Mouse (Mus musculus) heart, postnatal 4 days (tissue): Measurements from ENCODE around the gene 2310039H08Rik. TPM values are rescaled to one million over a fixed set of nuclear protein-coding genes. Genes with fewer than 3 reads are reported as not detected.
A peak's percentile ranks its signal among the peaks of the same experiment; 100 is the strongest.
"Not testable (repeated sequence)": the region's sequence is repeated elsewhere in the genome, so short reads cannot be mapped to it uniquely, and the experiment has no call there.

Experiments
- DNase-seq: peaks from one replicate; pipeline ENCODE4 v3.0.0; 2021
- total RNA-seq, 2 experiments: library from RNA; stranded (reverse); gene quantifications; 2 replicates each; pipeline ENCODE4 v1.2.3; 2021

Gene 2310039H08Rik
- total RNA-seq, 2 experiments from 2014 or later: 28.6 to 29.9 TPM

DNA sequence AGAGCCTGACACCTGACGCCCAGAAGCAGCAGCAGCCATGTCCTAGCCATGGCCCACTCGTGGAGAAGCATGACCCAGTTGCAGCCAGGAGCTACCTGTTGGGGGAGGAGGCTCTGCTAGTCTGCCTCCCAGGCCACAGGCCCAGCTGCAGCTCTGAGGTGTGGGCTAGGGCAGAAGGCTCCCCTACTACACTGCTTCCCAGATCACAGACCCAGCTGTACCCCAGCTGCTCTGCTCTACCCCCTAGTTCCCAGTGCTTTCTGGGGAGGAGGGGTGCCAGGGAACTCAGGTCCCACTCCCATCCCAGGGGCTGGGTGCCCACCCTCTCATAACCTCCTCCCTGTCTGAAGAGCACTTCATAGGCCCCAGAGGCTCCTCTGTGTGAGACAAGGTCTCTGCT lies 8.9 kb upstream of the 2310039H08Rik start, which contains the start of gene Ptcra:
Gene Ptcra, minus strand, starts transcription at position 169 of the 400 bp plus-strand sequence.
- DNase-seq: no peak

DNA sequence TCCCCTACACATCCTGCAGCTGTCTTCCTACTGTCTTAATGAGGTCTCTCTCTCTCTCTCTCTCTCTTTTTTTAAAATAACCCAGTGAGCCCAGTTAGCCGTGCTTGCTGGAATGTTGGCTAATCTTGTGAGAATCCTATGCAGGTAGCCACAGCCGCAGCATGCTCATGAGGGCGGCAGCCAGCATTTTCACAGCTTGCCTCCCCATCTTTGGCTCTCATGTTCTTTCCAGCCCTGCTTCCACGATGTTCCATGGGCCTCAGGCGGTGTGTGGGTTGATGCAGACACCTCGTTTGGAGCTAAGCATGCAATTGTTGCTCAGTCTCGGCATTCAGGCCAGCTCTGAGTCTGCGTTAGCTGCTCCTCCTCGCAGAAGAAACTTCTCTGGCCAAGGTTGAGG lies 7.5 kb upstream of the 2310039H08Rik start:
- not testable (repeated sequence) for DNase-seq

DNA sequence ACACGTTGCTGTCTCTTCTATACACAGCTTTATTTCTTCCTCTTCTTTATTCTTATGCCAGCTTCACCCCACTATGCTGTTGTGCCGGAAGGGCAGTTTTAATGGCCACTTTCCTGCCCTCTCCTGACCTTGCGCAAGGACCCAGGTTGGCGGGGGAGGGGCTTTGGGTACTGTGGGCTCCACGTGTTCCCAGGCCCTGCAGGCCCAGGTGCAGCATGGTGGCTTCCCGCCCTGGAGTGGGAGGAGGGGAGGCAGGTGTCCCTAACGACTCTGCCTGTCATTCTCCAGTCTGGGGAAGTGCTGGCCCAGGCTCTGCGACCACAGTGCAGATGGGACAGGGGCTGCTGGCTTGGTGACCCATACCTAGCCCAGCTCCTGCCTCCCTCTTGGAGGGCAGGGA lies 4.6 kb upstream of the 2310039H08Rik start:
- DNase-seq: no peak

GRCm38 (mm10) chr17:46770546-46770945 lies 1.9 kb upstream of the 2310039H08Rik start:
- no peak for DNase-seq

- DNase-seq: no peak
Measured at GRCm38 (mm10) chr17:46771025-46771424, 1.4 kb upstream of the 2310039H08Rik start.

DNA sequence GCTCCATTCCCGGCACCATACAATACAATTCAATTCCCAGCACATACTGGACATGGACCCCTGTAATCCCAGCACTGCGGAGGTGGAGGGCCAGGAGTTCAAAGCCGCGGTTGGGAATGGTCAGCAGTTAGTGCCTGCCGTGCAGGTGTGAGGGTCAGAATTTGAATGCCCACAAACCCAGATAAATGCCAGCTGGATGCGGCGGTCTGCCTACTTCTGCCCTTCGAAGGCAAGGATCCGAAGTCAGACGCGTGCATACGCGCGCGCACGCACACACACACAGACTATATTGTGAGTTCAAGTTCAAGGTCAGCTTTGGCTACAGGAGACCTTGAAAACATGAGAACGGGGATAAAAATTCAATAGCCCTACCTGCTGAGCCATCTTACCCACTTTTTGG lies 819 bp upstream of the 2310039H08Rik start:
- DNase-seq: no peak

- DNase-seq: no peak
Measured at GRCm38 (mm10) chr17:46772038-46772403, 414 bp upstream of the 2310039H08Rik start.

- DNase-seq: no peak
Measured at GRCm38 (mm10) chr17:46773278-46774130, 1.1 kb downstream of the 2310039H08Rik start.

- no peak for DNase-seq
Measured at GRCm38 (mm10) chr17:46774131-46774472, 1.7 kb downstream of the 2310039H08Rik start.

DNA sequence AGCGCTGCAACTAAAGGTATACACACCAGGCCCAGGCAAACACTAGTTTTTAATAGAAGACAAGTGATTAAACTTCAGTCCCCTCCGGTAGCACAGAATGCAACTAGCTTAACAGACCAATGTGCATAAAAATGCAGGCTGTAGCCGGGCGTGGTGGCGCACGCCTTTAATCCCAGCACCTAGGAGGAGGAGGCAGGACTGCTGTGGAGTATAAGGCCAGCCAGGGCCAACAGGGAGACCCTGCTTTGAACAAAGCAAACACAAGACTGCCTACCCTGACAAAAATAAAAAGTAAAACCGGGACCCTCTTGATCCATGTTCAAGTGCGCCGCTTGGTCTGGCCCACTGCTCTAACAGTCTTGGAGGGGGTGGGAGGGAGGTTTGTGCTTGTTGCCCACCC lies 2.6 kb downstream of the 2310039H08Rik start:
- no peak for DNase-seq

DNA sequence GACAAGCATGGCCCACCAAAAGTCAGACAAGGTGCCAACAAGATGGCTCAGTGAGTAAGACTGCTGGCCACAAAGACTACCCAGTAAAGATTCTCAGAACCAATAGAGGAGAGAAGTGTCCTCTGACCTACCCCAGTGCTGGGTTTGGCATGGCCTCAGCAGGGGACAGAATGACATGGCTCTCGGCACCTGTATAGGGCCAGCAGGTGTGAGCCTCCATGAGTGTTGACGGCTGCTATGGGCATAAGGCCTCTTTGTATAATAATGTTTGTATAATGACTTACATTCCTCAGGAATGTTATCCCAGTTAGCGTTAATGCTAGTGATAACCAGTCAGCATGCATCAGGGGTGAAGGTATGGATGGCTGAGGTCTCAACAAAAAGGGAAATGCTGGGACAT lies 3.7 kb downstream of the 2310039H08Rik start:
- DNase-seq: no peak

DNA sequence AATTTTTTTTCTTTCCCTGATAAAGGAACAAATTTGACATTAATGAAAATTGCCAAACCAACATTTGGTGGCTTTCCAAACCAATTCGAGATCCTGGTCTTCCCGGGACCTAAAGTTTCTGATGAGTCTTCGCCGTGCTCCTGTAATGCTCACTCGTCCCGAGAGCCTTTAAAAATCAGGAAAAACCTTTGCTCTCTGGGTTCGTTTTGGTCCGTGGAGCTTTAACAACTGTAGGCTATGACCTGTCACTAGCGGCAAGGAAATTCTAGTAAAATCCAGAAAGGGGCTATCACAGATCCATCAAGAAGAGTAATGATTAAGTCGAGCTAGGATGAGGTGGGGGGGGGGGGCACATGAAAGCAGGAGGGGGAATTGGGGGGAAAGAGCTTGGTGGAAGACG lies 9.4 kb downstream of the 2310039H08Rik start:
- no peak for DNase-seq

DNA sequence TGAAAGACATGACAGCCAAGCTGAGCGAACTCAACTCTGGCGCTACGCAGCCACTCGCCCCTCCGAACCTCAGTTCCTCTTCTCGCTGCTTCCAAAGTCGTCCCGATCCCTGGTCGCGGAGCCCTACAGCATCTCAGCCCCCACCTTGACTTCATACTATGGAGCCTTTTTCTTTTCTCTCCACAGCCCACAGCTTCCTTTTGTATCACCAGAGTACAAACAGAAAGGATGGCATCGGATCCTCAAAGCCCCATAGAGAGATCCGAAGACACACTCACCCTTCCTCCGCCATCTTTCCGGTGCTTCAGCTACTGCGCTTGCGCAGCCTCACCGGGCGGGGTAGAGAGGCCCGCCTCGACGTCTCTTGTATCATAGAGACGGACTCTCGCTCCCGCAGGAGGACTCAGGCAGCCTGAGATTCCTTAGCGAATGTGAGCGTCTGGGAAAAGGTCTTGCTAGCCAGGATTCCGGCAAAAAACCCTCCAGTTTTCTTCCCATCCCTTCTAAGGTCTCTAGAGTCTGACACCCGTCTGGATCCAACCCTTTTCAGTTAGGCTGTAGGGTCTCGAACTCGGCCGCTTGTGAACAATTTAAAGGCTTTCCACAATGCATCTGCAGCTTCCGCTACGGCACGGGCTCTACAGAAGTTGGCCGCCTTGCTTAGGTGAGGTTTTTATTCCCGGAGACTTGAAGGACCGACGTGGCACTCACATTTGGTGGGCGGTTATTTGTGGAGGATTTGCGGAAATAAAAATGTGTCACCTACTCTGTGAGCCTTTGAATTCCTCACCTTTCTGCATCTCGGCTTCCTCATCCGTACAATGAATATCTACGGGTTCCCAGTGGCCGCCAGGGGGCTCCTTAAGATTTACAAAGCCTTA lies 10.1 kb downstream of the 2310039H08Rik start, which contains the start of gene Rpl7l1:
Gene Rpl7l1, minus strand, starts transcription at position 332 of the 881 bp plus-strand sequence.
- DNase-seq: peak; percentile 95

- DNase-seq: no peak
Measured at GRCm38 (mm10) chr17:46783222-46783565, 10.8 kb downstream of the 2310039H08Rik start.

DNA sequence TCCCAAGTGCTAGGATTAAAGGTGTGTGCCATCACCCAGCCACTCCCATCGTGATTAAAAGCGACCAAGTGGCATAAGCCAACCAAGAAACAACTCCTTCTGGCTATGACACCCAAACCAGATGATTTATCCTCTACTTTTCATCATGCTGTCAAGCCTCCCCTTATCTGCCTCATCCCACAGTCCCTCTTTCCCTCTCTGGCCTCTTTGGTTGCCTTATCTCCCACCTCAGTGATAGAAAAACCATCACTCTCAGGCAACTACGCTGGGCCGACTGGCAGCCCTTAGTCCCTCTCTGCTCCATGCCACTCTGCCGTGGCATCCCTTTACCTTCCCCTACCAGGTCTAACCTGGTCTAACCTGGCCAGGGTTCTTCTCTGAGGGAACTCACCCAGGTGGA lies 14.5 kb downstream of the 2310039H08Rik start:
- no peak for DNase-seq

DNA sequence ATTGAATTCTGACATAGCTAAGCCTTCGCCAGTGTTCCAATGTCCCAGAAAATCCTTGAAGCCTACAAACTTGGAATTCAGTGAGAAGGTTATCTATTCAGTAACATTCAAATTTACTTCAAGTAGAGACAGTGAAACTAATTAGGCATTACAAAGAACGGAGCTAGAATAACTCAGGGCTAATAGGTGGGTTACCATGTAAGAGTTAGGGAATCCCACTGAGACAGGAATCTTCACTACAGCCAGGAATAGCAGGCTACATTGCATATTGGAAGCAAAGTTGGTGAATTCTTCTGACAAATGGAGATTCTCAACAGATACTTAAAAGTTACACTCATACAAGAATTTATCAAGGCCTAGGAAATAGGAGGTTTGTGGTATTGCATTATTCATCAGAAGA lies 15.5 kb downstream of the 2310039H08Rik start:
- not testable (repeated sequence) for DNase-seq

DNA sequence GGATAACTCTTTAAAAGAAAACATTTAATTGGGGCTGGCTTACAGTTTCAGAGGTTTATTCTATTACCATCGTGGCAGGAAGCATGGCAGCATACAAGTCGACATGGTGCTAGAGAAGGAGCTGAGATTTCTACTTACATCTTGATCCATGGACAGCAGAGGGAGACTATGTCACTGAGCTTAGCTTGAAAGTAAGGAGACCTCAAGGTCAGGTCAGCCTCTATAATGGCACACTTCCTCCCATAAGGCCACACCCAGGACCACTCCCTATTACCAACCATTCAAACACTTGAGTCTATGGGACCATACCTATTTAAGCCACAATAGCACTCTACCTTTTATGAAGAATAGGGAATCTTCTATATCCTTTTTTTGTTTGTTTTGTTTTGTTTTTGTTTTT lies 20.5 kb downstream of the 2310039H08Rik start:
- DNase-seq: no peak

- no peak for DNase-seq
Measured at GRCm38 (mm10) chr17:46796743-46797142, 24.3 kb downstream of the 2310039H08Rik start.

DNA sequence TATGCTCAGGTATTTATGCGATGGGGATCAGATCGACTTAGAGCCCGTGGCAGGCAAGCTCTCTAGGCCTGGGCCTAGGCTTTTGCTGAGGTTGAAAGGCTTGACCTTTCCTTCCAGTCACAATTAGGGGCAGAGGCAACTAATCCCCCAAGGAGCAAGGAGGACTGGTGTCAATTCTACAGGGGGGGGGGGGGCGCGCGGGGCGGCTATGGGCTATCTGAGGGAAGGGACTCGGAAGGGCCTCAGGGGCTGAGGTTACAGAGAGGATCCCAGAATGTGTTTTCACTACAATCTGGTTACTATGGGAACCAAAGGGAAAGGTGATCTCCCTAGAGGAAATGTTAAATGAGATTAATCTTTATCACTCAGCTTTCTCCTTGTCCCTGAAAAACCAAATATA lies 25.0 kb downstream of the 2310039H08Rik start:
- DNase-seq: no peak

DNA sequence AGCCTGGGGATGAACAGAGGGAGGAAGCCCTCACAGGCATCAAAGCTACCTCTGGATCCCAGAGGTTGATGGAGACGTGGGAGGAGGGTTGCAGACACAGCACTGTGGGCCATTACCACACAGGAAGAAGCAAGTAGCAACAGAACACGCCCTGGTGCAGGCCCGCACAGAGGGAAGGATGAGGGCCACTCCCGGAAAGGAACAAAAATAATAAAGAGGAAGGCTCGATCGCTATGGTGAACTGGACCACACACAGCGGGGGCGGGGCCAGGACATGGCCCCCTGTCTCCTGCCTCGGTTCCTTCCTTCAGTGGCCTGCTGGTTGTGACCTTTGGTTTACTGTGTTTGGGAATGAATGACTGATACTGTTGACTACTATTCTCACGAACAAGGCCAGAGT lies 27.2 kb downstream of the 2310039H08Rik start:
- DNase-seq: no peak

DNA sequence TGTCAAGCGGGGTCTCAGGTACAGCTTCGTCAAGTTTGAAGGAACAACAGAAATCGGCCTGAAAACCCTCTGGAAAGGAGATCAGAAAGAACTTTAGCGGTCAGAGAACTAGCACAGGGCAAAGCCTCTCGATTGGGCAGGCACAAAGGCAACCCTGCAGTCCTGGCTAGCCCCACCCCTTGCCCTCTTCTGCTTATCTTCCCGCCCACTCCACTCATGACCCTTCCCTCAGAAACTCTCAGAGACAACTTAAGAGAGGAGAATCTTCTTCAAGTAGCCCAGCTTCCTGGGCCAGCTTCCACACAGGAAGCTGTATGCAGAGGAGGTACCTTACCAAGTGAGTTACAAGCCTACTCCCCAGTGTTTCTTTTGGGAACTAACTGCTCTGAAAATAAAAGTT lies 29.3 kb downstream of the 2310039H08Rik start:
- no peak for DNase-seq

DNA sequence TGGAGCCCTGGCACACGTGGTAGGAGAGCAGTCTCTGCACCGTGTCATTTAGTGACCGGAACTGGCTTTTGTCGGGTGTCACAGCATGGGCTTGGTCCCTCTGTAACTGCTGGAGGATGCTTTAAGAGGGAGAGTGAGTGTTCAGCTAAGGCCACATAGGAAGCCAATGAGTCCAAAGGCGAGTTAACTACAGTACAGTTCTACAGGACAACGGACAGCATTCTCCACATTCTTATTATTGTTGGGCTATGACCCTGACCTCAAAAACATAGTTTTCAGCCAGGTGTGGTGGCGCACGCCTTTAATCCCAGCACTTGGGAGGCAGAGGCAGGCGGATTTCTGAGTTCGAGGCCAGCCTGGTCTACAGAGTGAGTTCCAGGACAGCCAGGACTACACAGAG lies 35.9 kb downstream of the 2310039H08Rik start:
- DNase-seq: no peak

DNA sequence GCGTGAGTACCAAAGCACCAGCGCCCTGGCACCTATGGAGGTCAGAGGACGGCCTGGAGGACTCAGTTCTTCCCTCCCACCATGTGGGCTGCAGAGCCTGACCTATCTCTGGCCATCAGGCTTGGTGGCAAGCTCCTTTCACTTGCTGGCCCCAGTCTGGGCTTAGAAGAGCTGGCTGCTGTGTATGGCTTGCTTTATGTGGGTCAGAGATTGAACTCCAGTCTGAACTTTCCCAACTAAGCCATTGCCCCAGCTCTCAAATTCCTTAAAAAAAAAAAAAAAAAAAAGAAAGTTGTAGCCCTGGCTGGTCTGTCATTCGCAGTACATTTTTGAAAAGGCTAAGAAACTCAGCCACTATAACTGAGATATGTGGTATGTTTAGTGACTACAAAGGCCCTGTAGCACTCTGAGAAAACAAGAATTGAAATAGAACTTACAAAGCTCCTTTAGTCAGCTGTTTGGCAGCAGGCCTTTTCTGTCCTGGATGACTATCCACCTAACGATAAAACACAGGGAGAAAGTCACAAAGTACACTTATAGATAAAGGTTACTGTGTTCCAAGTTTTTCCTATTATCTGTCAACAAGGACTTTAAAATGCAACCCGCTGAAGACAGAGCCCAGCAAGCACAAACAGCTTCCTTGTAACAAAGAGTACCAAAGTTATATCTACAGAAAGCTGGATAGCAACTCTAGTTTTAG lies 36.8 kb downstream of the 2310039H08Rik start:
- DNase-seq: peak; percentile 48
